Mouse (Mus musculus) stomach, embryonic 14.5 days (tissue): ENCODE measurements at regions not wholly inside any gene's neighbourhood (a gene's known extent, or its start where the extent isn't known, plus 50 kb on each side); places are given as distances from the start of the nearest gene placed in this dataset.

Experiments
- ATAC-seq: fragments of 200-750 bp; cut with Nextera tagmentation; 2 replicates; pipeline ENCODE4 v1.8.0; 2017; ENCODE audit warnings: low read depth, moderate TSS enrichment; ENCODE audit not compliant: insufficient number of reproducible peaks, insufficient read depth, low FRiP score
- H3K27ac ChIP-seq: fragments of 300-500 bp; sonication (generic); 2 replicates; pipeline ENCODE4 v1.5.1; 2014; ENCODE audit warnings: mild to moderate bottlenecking, low read length, moderate library complexity, mixed read lengths
- H3K27me3 ChIP-seq: fragments of 300-500 bp; sonication (generic); 2 replicates; pipeline ENCODE4 v1.6.1; 2014; ENCODE audit warnings: low read length, control low read depth, mixed read lengths; ENCODE audit not compliant: control insufficient read depth, insufficient read depth
- H3K36me3 ChIP-seq: fragments of 300-500 bp; sonication (generic); 2 replicates; pipeline ENCODE4 v1.6.1; 2014; ENCODE audit warnings: mild to moderate bottlenecking, control low read depth, low read length, moderate library complexity, mixed read lengths; ENCODE audit not compliant: control insufficient read depth, insufficient read depth
- H3K4me1 ChIP-seq: fragments of 300-500 bp; sonication (generic); 2 replicates; pipeline ENCODE4 v1.6.1; 2014; ENCODE audit warnings: low read length, control low read depth, mixed read lengths; ENCODE audit not compliant: control insufficient read depth, insufficient read depth
- H3K4me2 ChIP-seq: fragments of 300-500 bp; sonication (generic); replicated peaks from 2 replicates; pipeline ENCODE4 v1.6.1; 2014; ENCODE audit warnings: low read depth, low read length, control low read depth
- H3K4me3 ChIP-seq: fragments of 300-500 bp; sonication (generic); 2 replicates; pipeline ENCODE4 v1.5.1; 2014; ENCODE audit warnings: low read depth, low read length, control low read depth
- H3K9ac ChIP-seq: fragments of 300-500 bp; sonication (generic); replicated peaks from 2 replicates; pipeline ENCODE4 v1.6.1; 2014; ENCODE audit warnings: low read depth, mild to moderate bottlenecking, control low read depth, low read length, moderate library complexity, mixed read lengths
- H3K9me3 ChIP-seq: fragments of 300-500 bp; sonication (generic); 2 replicates; pipeline ENCODE4 v1.6.1; 2016; ENCODE audit warnings: low read depth, low read length, control low read depth; ENCODE audit not compliant: control insufficient read depth
- WGBS: fragments of 180-500 bp; shearing (Covaris S2); extraction: QIAGEN DNeasy Blood & Tissue Kit; methylation state at CpG from one replicate; pipeline ENCODE4 v1.1.7; 2014; 5-methylcytosine and 5-hydroxymethylcytosine counted together

GRCm38 (mm10) chr3:128239813-128240421, 343.8 kb upstream of the Fam241a start:
- no peak overlapping the region for H3K9ac ChIP-seq
- WGBS = 22% methylated on average over 7 of the region's 7 CpGs

DNA sequence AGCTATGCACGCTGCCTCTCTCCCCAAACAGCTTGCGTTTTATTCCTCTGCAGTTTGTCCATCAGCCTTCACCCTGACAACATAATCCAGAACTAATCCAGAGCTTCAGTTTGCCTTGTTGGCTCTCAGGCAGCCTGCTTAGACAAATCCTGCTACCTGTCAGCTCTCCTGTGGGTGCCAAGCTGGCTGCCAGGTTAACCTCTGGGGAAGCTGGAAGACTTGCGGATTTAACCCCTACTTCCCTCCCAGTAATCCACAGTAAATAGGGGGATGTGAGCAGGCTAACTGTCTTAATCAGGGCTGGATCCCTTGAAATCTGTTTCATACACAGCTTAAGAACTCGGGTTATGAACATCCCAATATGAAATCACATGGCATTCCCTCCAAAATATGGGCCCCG, 334.3 kb upstream of the Fam241a start:
- H3K36me3 ChIP-seq = no peaks in the 10 kb centered on the region
- H3K4me3 ChIP-seq = no peak overlapping the region
- H3K4me2 ChIP-seq = no peak overlapping the region
- no peak overlapping the region for H3K9ac ChIP-seq
- ATAC-seq = no peak
- no peak overlapping the region for H3K27ac ChIP-seq
- no peaks in the 10 kb centered on the region; the same call in 1 of the 2 replicates for H3K4me1 ChIP-seq
- no peaks in the 10 kb centered on the region for H3K9me3 ChIP-seq
- WGBS = 41% methylated on average over 5 of the region's 5 CpGs
- peaks cover 3% of the 10 kb centered on the region; the same call in 1 of the 2 replicates for H3K27me3 ChIP-seq

More at GRCm38 (mm10) chr3:128239813-128240421, 343.8 kb upstream of the Fam241a start:
- H3K9me3 ChIP-seq = no peaks in the 10 kb centered on the region
- no peak overlapping the region for H3K27ac ChIP-seq
- no peaks in the 10 kb centered on the region; the same call in 1 of the 2 replicates for H3K27me3 ChIP-seq
- H3K4me3 ChIP-seq = no peak overlapping the region
- 0 out of 2 replicates have a peak, but pooled peaks cover 2% of the 10 kb centered on the region for H3K4me1 ChIP-seq
- no peaks in the 10 kb centered on the region for H3K36me3 ChIP-seq
- no peak for ATAC-seq
- no peak overlapping the region for H3K4me2 ChIP-seq

DNA sequence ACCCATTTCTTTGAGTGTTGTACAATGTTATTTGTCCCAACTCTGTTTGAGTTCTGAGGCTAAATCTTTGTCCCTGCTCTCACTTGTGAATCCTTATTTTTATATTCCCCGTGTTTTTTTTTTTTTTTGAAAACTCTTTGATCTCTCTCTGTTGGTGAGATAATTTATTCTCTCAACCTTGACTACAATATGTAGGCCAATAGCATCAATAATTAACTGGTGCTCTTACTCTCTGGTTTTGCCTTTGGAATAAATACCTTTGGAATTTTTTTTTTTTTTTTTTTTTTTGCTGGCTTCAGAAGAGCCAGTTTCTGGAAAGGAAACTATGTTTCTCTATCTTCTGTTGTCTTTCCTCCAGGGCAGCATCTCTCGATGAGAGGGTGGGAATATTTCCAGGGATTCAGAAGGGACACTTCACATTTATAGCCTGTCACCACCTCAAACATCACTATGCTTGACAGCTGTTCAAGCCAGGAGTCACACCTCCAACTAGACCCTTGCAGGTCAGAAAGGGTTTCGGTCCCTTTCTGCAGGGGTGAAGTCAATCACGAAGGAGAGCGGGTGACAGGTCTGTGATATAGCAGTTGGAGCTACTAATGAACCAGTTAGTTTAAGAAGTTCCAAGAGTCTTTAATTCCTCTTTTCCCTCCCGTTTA, 330.9 kb upstream of the Fam241a start:
- Histone ChIP-seq H3K36me3 (no peaks in the 10 kb centered on the region), H3K4me3 (no peak overlapping the region), H3K27ac (no peak overlapping the region), H3K4me1 (no peaks in the 10 kb centered on the region; the same call in 1 of the 2 replicates), H3K9me3 (no peaks in the 10 kb centered on the region), H3K9ac (no peak overlapping the region), H3K4me2 (no peak overlapping the region), H3K27me3 (peaks cover 3% of the 10 kb centered on the region; the same call in 1 of the 2 replicates)
- WGBS = 63% methylated on average over 6 of the region's 6 CpGs
- no peak for ATAC-seq

GRCm38 (mm10) chr3:128226503-128226902, 330.4 kb upstream of the Fam241a start:
- Histone ChIP-seq H3K9me3 (no peaks in the 10 kb centered on the region), H3K27ac (no peak overlapping the region), H3K27me3 (peaks cover 3% of the 10 kb centered on the region; the same call in 1 of the 2 replicates), H3K9ac (no peak overlapping the region), H3K4me2 (no peak overlapping the region), H3K4me1 (no peaks in the 10 kb centered on the region; the same call in 1 of the 2 replicates), H3K4me3 (no peak overlapping the region), H3K36me3 (no peaks in the 10 kb centered on the region)
- 79% methylated on average over 6 of the region's 6 CpGs for WGBS
- ATAC-seq = no peak

- ATAC-seq = no peak
- Histone ChIP-seq H3K27ac (no peak overlapping the region), H3K4me1 (no peaks in the 10 kb centered on the region), H3K36me3 (no peaks in the 10 kb centered on the region), H3K27me3 (no peaks in the 10 kb centered on the region), H3K9ac (no peak overlapping the region), H3K4me3 (no peak overlapping the region), H3K9me3 (no peaks in the 10 kb centered on the region), H3K4me2 (no peak overlapping the region)
- WGBS = 45% methylated on average over 12 of the region's 12 CpGs
Measured at GRCm38 (mm10) chr3:128222344-128222743, 326.2 kb upstream of the Fam241a start.

DNA sequence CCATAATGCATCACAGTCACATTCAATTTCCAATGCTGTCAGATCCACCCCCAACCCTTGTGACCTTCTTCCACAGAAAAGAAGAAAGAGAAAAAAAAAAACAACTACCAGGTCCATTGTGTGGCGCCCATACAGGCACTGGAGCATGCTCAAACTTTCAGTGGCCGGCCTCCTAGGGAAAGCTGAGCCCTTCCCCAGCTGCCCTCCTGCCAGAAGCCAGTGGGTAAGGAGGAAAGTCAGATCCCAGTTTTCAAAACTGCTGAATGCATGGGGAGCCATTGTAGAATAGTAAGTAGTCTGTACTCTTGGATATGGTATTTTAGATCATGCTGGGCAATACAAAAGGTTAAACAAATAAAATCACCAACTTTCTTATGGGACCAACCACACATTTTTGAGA, 325.5 kb upstream of the Fam241a start:
- Histone ChIP-seq H3K27me3 (no peaks in the 10 kb centered on the region), H3K4me2 (no peak overlapping the region), H3K9me3 (no peaks in the 10 kb centered on the region), H3K4me3 (no peak overlapping the region), H3K36me3 (no peaks in the 10 kb centered on the region), H3K27ac (no peak overlapping the region), H3K9ac (no peak overlapping the region), H3K4me1 (no peaks in the 10 kb centered on the region)
- ATAC-seq = no peak
- WGBS = 89% methylated on average over 2 of the region's 2 CpGs

GRCm38 (mm10) chr3:128220776-128221550, 324.8 kb upstream of the Fam241a start:
- Histone ChIP-seq H3K4me3 (no peak overlapping the region), H3K27ac (no peak overlapping the region), H3K9me3 (no peaks in the 10 kb centered on the region), H3K27me3 (no peaks in the 10 kb centered on the region), H3K4me1 (no peaks in the 10 kb centered on the region), H3K36me3 (no peaks in the 10 kb centered on the region), H3K4me2 (no peak overlapping the region), H3K9ac (no peak overlapping the region)
- ATAC-seq = no peak
- 87% methylated on average over 8 of the region's 8 CpGs for WGBS

- no peak overlapping the region for H3K27ac ChIP-seq
- H3K4me2 ChIP-seq = no peak overlapping the region
- ATAC-seq = no peak
- H3K4me3 ChIP-seq = no peak overlapping the region
- WGBS = 68% methylated on average over 5 of the region's 5 CpGs
- H3K4me1 ChIP-seq = no peaks in the 10 kb centered on the region
- H3K9ac ChIP-seq = no peak overlapping the region
- no peaks in the 10 kb centered on the region for H3K36me3 ChIP-seq
- H3K27me3 ChIP-seq = no peaks in the 10 kb centered on the region
- H3K9me3 ChIP-seq = no peaks in the 10 kb centered on the region
Measured at GRCm38 (mm10) chr3:128217765-128218415, 321.8 kb upstream of the Fam241a start.
